Mouse (Mus musculus): ENCODE data around the gene Zfp202. TPM values are rescaled to one million over a fixed set of nuclear protein-coding genes. Genes with fewer than 3 reads are reported as not detected.

The Zfp202 gene
- polyA plus RNA-seq, 1 experiment = 0.66 TPM

DNA sequence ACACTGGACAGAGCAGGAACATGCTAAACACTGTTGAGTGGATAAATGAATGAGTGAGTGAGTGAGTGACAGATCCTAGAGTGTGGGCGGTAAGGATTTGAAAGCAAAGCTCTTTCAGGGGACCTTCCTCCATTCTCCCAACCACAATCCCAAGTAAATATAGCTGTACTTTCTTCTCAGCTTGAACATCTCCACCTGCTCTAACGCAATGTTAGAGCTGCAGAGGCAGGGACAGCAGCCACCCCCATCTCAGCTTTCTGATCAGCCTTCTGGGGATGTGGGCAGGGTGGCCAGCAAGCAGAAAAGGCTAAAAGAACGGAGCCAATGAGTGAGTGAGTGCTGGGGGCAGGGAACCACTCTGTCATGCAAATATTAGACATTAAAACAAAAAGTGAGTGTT lies 38.9 kb downstream of the Zfp202 start:
- TF ChIP-seq GATA1 (IDR thresholded peaks at IDR 0.05; ENCODE audit: low read length) = no peak

DNA sequence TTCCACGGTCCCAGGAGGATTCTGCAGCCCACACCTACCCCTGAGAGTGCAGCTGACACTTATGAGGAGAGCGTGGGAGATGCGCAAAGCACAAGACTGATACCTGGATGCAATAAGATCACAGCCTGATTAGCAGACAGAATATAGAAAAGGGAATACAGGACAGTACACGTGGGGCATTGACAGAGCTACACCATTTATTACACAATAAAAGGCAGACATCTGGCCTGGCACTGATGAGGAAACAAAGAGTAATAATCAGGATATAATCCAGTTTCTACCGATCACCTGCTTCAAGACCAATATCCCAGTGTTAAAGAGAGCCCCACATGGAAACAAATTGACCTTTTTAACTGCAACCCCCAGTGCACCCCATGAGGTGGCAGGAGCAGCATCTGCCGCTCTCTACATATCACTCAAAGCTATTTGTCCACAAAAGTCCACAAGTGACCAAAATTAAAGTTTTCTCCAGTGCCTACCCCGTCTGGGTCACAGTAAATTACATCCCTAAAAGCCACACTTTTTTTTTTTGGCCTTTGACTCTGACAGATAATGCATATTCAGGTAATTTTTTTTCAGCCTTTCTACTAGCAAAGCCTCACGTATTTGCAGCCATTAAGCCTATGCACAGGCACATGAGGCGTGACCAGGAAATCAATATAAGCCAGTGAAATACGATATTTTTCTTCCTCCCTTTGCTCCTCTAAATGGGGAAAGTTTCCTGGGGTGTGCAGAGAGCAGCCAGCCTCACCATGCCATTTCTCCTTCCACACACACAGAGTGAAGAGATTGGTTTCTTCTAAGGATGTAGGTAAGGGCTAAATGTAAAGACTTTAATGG lies 42.3 kb downstream of the Zfp202 start:
- no peak for TF ChIP-seq GATA1 (IDR thresholded peaks at IDR 0.05; ENCODE audit: low read length)

DNA sequence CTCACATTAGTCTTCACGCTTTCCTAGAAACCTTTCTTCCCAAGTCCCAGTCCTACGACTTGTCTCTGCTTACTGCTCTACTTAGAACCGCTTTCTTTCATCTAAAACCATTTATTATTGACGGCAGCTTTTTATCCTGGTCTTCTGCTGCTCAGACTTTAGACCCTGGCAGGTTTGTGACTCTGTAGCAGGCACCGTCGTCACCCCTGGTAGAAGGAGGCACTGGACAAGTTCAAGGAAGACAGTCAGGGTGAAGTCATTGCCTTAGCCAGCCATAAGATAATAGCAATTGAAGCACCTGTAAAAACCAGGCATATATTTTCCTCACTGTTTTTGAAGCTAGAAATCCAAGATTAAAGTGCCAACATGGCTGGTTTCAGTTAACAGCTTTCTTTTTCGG lies 43.1 kb downstream of the Zfp202 start:
- TF ChIP-seq GATA1 (IDR thresholded peaks at IDR 0.05; ENCODE audit: low read length) = no peak

DNA sequence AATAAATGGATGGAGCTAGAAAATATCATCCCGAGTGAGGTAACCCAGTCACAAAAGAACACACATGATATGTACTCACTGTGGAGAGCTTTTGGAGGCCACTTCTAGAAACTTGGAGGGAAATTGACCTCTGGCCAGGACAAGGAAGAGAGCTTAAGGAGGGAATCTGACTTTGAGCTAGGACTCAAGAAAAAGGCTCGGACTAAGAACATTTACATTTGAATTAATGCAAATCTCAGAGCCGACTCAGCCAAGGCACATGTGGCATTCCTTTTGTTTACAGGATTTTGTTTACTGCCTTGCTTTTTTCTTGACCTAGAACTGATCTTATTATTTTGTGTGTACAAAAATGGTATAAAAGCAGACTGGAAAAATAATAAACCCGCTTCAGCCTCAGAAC lies 47.6 kb downstream of the Zfp202 start:
- TF ChIP-seq GATA1 (IDR thresholded peaks at IDR 0.05; ENCODE audit: low read length) = no peak

DNA sequence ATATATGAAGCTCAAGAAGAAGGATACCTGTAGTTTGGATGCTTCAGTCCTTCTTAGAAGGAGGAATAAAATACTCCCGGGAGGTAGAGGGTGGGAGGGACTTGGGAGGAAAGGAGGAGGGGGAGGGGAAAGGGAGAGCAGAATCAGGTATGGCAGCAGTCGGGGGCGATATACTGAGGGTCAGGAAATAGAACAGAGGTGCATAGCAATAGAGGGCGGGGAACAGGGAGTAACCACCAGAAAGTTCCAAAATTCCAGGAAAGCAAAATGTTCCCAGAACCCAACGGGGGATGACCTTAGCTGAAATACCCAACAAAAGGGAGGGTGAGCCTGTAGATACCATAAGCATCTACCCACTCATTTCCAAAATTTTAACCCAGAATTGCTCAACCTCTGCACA lies 48.2 kb downstream of the Zfp202 start:
- TF ChIP-seq GATA1 (IDR thresholded peaks at IDR 0.05; ENCODE audit: low read length) = no peak

DNA sequence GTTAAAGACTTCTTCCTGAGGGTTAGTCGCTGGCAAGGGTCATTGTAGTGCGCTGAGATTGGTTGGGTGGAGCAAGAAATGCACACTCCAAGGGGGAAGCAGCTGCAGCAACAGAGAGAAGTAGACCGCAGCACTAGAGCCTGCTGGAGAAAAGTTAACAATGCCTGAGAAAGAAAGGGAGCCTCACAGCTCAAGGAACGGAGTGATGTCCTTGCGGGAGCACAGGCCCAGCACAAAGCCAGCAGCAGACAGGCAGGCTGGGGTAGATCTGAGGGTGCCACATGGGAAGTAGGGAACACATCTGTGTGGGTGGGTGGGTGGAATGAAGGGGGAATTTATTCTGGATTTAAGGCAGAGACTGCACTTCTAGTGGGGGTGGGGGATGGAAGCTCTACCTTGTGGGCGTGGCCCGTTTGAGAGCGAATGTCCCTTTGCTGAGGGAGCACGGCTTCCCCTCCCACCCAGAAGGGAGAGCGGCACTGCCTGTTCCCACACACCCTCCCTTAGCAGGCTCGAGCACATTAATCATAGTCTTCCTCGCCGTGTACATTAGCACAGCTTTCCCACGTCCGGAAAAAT lies 49.2 kb downstream of the Zfp202 start:
- no peak for TF ChIP-seq GATA1 (IDR thresholded peaks at IDR 0.05; ENCODE audit: low read length)

DNA sequence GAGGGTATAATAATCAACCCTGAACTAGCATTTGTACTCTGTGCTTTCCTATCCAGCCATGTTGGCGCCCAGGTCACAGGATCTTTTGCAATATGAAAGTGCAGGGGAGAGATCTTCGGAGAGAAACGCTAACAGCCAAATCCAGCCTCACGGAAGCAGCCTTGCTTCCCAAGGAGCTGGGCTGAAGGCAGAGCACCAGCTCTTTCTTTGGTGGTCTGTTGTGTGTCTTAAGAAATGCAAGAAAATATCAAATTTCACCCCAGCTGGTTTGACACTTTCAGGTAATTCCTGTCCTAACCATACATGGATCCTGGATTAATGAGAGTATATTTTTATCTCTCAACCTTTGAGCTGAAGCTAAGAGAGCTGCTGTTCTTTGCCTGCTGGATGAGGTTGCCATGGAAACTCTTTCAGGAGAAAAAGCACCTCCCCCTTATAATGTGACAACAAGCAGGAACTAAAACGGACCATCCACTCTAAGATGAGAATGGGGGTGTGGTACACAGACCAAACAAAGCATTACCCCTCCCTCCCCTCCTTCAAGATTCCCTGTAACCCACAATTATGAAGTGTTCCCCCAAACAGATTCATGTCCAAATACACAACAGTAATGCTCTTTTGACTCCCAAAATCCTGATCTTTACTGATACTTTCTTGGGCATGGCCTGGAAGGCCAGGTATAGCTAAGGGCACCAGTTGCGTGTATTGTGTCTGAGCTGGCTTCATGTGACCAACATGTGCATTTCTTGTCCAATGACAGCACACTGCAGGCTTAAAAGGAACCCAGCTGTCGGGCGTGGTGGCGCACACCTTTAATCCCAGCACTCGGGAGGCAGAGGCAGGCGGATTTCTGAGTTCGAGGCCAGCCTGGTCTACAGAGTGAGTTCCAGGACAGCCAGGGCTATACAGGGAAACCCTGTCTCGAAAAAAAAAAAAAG lies 50.1 kb downstream of the Zfp202 start:
- no peak for TF ChIP-seq GATA1 (IDR thresholded peaks at IDR 0.05; ENCODE audit: low read length)

DNA sequence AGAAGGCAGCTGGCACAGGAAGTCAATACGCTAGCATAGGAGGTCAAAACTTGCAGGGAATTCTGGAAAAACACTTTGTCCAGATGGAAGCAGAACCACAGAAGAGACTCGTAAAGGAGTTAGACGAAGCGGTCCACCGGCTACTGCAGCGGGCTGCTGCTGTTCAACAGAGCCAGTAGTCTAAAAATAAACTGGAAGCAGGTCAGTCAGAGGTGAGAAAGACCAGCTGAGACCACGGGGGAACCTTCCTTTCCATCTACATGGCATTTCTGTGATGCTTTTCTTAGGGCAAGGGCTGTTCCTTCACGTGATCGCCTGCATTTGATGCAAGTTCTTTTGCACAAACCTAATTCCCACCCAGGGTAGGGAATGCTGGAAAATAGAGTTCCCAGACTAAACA lies 53.4 kb downstream of the Zfp202 start:
- no peak for TF ChIP-seq GATA1 (IDR thresholded peaks at IDR 0.05; ENCODE audit: low read length)

GRCm38 (mm10) chr9:40245974-40246665 lies 54.0 kb downstream of the Zfp202 start:
- no peak for TF ChIP-seq GATA1 (IDR thresholded peaks at IDR 0.05; ENCODE audit: low read length)

DNA sequence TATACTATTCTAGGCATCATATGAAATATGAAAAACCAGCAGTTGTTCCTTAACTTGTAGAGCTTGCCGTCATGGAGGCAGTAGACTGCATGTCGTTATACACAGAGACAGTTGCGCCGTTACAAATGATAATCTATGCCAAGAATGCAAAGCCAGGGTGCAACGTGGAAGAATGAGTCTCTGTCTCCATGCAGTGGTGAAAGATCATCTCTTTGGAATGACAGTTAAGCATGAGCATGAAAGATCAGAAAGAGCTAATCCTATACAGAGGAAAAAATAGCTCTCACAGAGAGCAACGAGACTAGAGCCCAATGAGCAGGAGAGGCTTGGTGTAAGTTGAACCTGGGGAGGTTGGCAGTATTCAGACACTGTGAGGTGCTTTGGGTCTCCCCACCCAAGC lies 54.6 kb downstream of the Zfp202 start:
- no peak for TF ChIP-seq GATA1 (IDR thresholded peaks at IDR 0.05; ENCODE audit: low read length)

DNA sequence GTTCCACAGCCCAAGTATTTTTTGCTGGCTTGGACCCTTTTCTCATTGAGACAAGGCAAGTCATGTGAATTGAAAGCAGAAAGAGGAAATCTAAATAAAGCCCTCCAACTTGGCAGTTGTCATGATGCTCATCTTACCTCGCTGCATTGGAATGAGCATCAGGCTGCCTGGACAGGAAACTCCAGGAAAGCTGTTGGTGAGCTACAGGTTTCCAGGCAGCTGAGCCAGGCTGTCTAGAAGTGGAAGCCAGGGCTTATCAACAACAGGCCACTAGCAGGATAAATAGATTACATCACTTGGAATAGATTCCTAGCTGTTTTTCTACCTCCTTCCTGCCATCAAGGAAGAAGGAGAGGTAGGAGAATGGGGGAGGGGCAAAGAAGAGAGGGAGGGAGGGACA lies 57.0 kb downstream of the Zfp202 start:
- no peak for TF ChIP-seq GATA1 (IDR thresholded peaks at IDR 0.05; ENCODE audit: low read length)

- TF ChIP-seq GATA1 (IDR thresholded peaks at IDR 0.05; ENCODE audit: low read length) = no peak
Observed at GRCm38 (mm10) chr9:40252459-40252858, 60.3 kb downstream of the Zfp202 start.

Other genes starting within 250 kb of the Zfp202 start
- gene Olfr975, start 240.3 kb upstream of the Zfp202 start, polyA plus RNA-seq (2012) = not detected in 2 replicates
- not detected in 2 replicates for gene Olfr976, start 231.2 kb upstream of the Zfp202 start, polyA plus RNA-seq (2012)
- gene Olfr978, start 200.2 kb upstream of the Zfp202 start, polyA plus RNA-seq (2012) = not detected in 2 replicates
- not detected in 2 replicates for gene Olfr979, start 188.9 kb upstream of the Zfp202 start, polyA plus RNA-seq (2012)
- not detected in 2 replicates for gene Olfr980, start 182.7 kb upstream of the Zfp202 start, polyA plus RNA-seq (2012)
- gene Olfr981, start 170.9 kb upstream of the Zfp202 start, polyA plus RNA-seq (2012) = not detected in 2 replicates
- gene Olfr982, start 118.5 kb upstream of the Zfp202 start, polyA plus RNA-seq (2012) = not detected in 2 replicates
- gene Olfr983, start 98.7 kb upstream of the Zfp202 start, polyA plus RNA-seq (2012) = not detected in 2 replicates
- not detected in 2 replicates for gene Olfr984, start 78.1 kb upstream of the Zfp202 start, polyA plus RNA-seq (2012)
- gene Olfr985, start 62.1 kb upstream of the Zfp202 start, polyA plus RNA-seq (2012) = not detected in 2 replicates
- not detected in 2 replicates for gene Tmem225, start 44.2 kb upstream of the Zfp202 start, polyA plus RNA-seq (2012)
- not detected in 2 replicates for gene Olfr986, start 11.4 kb upstream of the Zfp202 start, polyA plus RNA-seq (2012)
- gene Scn3b, start 76.9 kb downstream of the Zfp202 start, polyA plus RNA-seq (2012) = not detected in 2 replicates